Mouse (Mus musculus) G1E (cell line): ENCODE data around the gene Hexim1.

Source experiments
- CTCF ChIP-seq: IDR thresholded peaks from 2 replicates; pipeline ENCODE4 v1.5.1; 2012; ENCODE audit warnings: low read depth, low read length, inconsistent platforms, mixed read lengths
- GATA1 ChIP-seq: IDR thresholded peaks from 2 replicates; pipeline ENCODE4 v1.6.1; 2012; ENCODE audit warnings: borderline replicate concordance, low read length, inconsistent platforms, mixed read lengths
- TAL1 ChIP-seq: conservative IDR thresholded peaks from 2 replicates; pipeline ENCODE4 v1.6.1; 2012; ENCODE audit warnings: low read depth, low read length, inconsistent platforms, mixed read lengths

GRCm38 (mm10) chr11:103093862-103094833 lies 21.9 kb upstream of the Hexim1 start:
- TF ChIP-seq CTCF (no peak), TAL1 (no peak), GATA1 (no peak)
